Mouse (Mus musculus): ENCODE measurements around the gene Shisa9.

Shisa9 gene

DNA sequence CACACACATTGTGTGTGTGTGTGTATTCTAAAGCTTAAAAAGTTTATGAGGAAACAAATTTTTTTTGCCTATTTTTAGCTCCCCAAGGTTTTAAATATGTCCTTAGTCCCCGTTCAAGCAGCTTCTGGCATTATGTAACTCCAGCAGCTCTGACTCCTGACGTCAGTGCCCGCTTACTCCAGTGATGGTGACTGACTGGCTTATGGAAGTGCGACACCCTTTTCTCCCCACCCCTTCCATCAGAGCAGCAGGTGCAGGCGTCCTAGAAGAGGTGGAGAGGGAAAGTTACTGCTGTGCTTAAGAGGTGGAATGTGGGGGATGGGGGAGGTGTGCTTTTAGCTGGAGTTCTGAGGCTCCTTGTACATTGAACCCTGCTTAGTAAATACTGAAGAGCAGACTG lies 213.7 kb downstream of the Shisa9 start:
- DNase-seq (ENCODE audit: low spot score in 2 of 2) = peak; percentile 16 to 43

DNA sequence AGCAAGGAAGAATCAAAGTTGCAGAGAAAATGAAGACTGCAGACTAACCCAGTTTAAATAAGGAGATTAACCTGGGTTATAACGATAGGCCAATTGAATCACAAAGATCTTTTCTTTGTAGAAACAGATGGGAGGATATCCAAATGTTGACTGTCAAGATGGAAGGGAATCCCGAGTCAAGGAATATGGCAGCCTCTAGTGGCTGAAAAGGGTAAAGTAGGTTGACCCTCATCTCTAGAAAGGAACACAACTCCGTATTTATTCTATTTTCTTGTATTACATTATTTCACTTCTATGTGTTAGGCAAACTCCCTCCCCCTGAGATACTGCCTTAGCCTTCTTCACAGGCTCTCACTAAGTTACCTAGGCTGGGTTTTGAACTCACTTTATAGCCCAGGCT lies 217.3 kb downstream of the Shisa9 start:
- DNase-seq (ENCODE audit: low spot score in 2 of 2) = no peak

DNA sequence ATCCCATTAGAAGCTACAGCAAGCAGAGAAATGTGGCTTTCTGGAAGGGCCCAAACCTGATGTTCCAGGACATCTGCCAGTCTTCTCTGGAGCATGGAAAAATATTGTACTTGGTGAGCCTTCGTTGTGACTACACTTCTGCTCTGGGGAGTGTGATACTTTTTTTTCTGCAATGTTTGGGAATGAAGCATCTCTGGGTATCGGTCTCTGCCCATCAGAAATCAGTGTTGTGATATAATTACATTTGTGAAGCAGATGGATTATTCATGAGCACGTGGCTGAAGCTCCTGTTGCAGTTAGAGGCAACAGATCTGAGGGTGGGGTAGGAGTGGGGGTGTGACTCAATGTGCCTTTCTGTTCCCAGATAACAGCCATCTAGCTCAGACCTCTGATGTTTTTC lies 218.2 kb downstream of the Shisa9 start:
- no peak for DNase-seq (ENCODE audit: low spot score in 2 of 2)

DNA sequence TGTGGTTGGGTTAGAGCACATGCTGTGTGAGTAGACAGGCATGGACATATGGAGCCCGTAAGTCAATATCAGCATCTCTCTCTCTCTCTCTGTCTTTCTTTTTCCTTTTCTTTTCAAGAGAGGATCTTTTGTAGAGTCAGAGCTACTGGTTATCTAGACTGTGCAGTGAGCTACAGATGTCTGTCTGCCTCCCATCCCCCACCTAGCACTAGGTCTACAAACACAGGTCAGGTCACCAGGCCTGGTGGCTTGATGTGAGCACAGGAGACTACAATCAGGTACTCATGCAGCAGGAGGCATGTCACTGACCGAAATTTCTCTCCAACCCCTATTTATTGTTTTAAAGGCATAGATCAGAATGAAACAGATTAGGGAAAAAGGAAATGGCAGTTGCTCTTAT lies 219.1 kb downstream of the Shisa9 start:
- no peak for DNase-seq (ENCODE audit: low spot score in 2 of 2)

DNA sequence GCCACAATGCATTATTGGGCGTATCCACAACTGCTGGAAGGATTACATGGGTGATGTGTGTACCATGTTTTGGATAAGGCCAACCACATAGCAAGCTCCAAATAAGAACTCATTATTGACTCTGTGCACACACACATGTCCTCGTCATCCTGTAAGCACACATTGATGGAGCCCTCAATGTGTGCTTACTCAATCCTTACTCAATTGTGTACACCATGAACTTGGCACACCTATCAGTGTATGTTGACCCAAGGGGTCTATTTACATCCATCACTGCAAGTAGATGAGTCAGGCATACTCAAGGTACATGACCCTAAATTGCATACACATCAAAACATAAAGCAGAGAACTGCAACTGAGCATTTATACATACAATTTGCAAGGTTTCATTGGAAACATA lies 220.5 kb downstream of the Shisa9 start:
- no peak for DNase-seq (ENCODE audit: low spot score in 2 of 2)

DNA sequence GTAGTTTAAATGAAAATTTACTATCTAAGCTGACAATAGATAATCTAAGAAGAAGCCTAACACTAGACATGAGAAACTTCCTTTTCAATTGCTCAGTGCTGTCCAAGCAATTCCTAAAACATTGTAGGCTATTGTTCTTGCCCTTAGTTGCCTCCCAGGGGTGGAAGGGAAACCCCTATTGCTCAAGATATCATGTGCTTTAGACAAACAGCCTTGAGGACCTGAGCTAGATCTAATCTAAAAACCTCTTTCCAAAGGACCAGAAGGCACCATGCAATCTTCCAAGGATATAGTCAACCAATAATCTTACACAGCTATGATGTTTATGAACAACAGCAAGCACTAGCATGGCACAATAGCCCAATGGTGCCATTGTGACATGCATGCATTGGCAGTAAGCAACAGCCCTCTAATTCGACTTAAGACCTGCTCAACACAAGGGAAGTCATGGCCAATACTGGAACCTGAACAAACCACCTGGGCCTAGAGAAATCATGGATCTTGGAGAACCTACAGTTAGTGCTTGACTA lies 222.6 kb downstream of the Shisa9 start:
- DNase-seq (ENCODE audit: low spot score in 2 of 2) = no peak

DNA sequence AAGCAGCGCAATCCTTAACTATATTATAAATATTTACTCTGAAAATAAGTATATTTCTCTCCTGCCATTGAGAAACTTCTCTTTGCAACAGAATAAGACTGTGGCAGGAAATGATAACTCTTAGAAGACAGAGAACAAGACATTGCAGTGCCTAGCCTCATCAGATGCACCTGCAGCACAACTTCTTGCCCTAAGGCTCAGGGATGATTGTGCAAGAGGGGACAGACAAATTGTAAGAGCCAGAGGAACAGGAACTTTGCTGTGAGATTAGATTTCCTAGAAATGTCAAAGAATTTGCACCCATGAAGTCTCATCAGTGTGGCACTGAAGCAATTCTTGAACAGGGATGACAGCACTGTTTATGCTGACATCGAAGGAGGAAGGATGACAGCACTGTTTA lies 223.0 kb downstream of the Shisa9 start:
- DNase-seq (ENCODE audit: low spot score in 2 of 2) = no peak

DNA sequence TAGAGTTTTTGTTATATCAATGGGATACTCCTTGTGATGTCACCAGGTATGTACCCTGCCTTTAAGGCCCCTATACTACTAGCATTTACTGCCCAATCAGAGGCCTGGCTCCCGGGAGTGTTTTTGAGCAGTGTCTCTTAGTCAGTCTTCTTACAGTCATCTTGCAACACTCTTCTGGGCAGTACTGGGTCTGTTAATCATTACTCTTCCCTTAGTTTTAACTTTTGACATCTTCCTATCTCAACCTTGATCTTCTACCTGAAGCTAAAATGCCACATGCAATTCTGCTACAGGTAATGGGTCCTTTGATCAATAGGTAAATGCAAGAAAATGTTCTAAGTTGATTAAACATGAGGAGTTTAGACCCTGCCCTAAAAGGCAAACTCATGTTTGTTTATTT lies 225.4 kb downstream of the Shisa9 start:
- no peak for DNase-seq (ENCODE audit: low spot score in 2 of 2)

DNA sequence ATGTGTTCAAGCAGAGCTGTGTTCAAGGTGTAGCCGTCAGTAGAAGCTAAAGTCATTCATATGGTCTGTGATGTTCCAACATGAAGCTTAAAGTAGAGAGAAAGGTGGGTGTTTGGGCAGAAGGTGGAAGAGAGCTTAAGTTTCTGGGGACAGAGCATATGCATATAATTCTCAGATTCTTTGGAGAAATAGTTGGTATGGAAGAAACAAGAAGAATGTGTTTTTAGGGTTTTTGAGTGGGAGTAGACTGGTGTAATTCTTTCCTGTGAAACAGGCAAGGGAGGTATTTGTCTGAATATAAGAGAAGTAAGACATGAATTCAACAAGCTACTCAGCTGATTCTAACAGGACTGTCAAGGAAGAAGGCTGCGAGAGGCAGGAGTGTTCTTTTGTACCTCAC lies 225.9 kb downstream of the Shisa9 start:
- no peak for DNase-seq (ENCODE audit: low spot score in 2 of 2)

DNA sequence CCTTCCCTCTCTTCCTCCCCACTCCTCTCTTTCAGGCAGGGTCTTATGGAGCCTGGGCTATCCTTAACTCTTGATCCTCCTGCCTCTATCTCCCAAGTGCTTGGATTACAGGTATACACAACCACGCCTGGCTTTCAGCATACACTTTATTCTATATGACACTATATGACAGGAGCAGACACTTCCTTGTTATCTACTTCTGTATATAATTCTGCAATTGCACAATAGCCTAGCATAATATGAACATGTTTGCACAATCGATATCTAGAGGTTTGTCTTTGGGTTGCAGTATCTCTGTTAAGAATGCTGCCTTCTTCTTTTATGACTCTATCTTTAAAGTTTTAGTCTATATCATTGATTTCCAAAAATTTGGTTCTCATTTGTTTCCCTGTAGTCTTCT lies 230.1 kb downstream of the Shisa9 start:
- no peak for DNase-seq (ENCODE audit: low spot score in 2 of 2)

DNA sequence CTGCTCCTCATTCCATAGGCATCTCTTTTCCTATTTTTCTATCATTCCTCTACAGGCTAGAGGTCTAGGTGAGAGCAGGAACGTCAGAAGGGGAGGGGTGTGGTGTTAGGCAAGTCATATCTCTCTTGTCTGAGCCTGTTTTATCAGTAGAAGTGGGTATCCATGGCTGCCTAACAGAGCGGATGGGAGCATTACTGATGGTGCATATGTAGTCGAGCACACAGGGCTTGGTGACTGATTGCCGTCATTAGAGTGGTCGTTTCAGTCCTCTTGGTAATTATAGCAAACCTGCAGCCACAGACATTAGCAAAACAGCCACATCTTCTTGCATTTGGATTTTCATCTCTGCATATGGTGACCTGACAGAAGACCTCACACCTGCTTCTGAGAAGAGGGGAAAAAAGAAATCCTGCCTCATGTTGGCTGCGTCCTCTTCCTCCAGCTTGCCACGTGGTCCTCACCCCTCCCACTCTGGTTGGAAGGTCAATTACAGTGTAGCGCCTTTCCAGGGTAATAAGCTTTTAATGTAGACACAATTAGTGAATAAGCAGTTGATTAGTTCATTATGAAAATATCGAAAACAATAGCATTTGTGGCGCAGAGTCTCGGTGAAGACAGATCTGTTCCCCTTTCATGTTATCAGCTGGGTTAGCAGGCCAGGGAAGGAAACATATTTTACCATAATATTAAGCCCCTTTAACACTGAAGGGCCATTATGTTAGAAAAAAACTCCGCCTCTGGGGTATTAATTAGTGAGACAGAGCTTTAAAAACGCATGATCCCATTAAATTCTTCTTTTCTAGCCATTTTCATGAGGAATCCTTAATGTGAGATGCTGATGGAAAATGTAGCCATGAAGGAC lies 233.6 kb downstream of the Shisa9 start:
- no peak for DNase-seq (ENCODE audit: low spot score in 2 of 2)

DNA sequence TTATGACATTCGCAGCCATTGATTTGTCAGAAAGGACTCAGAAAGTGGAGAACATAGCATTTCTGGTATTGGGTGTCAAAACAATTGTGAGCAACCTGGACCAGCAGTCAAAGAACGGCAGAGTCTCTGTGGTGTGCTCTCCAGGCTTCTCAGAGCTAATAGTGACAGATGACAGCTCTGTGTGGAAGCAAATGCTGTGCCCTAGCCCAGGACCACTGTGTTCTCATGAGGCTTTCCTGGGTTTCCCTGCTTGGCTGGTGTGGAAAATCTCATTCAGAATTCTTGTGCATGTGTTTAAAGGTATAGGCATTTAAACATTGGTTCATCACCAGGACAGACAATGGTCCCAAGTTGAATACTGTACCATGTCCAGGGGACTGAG lies 234.2 kb downstream of the Shisa9 start:
- DNase-seq (ENCODE audit: low spot score in 2 of 2) = no peak

DNA sequence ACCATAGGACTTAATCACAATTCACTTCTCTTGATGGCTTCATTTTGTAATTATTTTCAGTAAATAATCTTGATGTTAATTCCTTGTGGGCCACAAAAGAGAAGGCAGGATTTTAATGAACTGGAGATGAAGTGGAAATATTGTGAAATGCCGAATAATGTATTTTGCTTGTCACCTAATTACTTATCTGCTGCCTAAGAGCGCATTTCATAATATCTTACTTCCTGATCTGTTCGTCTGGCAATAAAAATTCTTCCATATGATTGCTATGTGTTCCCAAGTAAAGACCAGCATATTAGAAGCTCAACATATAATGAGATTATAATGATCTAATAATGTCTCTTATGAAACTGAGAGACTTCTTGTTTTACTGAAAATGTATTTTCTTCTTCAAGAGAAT lies 235.9 kb downstream of the Shisa9 start:
- no peak for DNase-seq (ENCODE audit: low spot score in 2 of 2)

DNA sequence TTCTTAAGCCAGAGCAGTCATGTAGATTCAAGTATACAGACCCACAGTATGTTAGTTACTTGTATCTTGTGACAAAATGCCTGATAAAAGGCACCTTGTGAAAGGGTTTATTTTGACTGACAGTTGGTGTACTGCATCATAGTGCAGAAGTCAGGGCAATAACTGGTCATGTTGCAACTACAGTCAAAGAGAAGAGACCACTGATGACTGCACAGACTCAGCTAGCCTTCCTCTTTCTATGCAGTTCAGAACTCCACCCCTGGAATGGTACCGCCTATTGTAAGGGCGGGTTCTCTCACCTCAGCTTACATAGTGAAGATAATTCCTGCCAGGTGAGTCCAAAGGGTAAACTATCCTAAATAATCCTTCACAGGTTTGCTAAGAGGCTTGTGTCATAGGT lies 239.6 kb downstream of the Shisa9 start:
- DNase-seq (ENCODE audit: low spot score in 2 of 2) = no peak

DNA sequence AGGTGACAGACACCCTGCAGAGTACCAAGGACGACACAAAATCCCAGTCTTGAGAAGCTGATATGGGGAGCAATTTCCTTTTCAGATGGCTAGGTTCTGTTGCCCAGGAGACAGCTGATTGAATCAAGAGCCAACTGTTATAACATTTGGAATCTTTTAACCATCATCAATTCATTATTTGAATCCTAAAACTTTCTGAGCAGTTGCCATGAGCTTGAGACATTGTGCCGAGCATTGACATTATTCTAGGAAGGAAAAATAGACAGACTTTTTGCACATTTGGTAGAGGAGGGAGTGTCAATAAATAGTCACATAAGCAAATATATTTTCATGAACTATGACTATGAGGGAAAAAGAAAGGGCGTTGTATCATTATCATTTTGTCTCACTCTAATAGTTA lies 243.0 kb downstream of the Shisa9 start:
- DNase-seq (ENCODE audit: low spot score in 2 of 2) = no peak

DNA sequence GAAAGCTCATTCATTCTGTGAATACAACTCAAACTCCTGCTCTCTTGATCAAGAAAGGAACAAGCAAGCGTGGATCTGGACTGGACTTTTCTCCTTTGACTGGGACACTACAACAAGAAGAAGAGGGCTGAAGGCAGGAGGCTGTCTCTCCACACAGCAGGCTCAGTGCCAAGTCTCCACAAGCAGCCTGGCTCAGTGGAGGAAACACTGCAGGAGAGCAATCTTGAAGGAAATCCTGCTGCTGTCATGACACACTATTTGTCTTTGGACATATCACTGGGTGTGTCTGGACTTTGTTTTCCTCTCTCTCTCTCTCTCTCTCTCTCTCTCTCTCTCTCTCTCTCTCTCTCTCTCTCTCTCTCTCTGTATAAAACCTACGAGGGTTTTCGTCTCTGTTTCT lies 249.4 kb downstream of the Shisa9 start:
- DNase-seq (ENCODE audit: low spot score in 2 of 2) = peak in 1 of 2 experiments; percentile 11

DNA sequence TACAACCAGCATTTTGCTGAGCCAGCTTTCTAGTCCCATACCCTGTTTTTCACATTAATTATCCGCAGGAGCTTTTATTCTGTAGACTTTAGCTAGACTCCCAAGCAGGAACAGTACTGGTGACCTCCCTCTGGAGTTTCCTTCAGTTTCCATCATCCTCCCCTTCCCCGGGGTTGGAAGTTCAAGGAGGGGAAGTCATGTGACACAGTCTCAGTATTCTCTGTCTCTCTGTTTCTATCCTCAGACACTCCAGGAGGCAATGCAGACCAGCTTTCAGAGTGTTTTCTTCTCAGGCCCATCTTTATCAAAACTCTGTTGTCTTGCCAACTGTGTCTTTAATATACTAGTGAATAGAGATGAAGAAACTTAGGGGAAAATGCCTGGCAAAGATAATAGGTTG lies 250.4 kb downstream of the Shisa9 start:
- DNase-seq (ENCODE audit: low spot score in 2 of 2) = no peak

DNA sequence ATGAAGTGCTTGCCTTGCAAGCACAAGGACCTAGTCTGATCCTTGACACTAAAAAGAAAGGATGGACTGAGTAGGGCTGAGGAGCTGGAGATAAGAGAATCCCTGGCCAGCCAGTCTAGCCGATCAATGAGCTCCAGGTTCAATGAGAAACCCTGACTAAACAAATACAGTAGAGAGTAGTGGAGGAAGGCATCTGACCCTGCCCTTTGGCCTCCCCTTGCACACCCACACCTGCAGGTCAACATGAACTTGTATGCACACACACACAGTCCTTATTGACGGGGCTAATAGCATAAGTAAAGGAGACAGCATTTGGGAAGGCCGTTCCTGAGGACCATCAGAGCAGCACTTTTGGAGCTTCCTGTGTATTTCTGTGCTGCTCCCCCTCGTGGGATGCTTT lies 254.7 kb downstream of the Shisa9 start:
- no peak for DNase-seq (ENCODE audit: low spot score in 2 of 2)

DNA sequence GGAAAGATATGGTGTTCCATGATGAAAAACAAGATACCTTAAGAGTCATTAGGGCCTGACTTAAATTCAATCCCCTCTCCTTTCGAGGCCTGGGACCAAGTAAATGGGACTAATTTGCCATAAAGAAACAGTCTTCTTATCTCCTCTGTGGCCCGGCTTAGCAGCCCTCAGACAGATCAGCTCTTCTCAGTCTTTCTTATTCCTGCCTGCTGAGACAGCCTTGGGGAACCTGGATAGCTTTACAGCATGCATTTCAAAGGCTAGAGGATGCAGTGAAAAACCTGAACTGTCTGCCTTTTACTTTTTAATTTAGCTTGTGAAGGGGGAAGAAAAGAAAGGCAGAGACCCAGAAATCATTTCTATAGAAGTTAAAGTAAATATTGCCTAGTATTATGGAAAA lies 275.4 kb downstream of the Shisa9 start:
- DNase-seq (ENCODE audit: low spot score in 2 of 2) = no peak

DNA sequence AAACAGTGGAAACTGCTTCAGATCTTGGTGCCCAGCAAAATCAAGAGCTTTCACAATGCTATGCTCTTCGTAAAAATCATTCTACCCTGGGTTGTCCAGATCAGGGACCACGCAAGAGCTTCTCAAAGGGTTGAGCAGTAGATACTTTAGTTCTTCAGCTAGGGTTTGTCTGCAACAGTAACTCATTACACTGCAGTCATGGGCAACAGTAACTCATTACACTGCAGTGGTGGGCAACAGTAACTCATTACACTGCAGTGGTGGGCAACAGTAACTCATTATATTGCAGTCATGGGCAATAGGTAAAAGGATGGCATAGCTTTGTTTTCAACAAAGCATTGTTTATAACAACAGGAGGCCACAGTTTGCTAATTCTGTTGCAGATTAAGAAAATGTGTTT lies 281.9 kb downstream of the Shisa9 start:
- DNase-seq (ENCODE audit: low spot score in 2 of 2) = no peak

DNA sequence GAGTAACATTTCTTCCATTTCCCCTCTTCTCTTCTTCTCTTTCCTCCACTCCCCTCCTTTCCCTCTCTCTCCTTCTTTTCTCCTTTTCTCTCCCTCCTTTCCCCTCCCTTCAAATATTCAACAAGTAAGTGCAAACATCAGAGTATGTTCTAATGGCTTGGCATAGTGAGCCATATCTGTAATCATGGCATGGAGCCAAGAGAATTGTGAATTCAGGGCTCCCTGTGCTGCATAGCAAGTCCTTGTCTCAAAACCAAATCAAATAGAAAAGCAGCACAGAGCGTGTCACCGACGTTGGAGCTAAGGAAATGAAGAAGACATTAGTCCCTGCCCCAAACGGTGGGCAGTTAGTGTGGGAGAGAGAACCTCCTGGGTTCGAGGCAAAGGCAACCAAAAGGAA lies 316.6 kb downstream of the Shisa9 start:
- no peak for DNase-seq (ENCODE audit: low spot score in 2 of 2)

DNA sequence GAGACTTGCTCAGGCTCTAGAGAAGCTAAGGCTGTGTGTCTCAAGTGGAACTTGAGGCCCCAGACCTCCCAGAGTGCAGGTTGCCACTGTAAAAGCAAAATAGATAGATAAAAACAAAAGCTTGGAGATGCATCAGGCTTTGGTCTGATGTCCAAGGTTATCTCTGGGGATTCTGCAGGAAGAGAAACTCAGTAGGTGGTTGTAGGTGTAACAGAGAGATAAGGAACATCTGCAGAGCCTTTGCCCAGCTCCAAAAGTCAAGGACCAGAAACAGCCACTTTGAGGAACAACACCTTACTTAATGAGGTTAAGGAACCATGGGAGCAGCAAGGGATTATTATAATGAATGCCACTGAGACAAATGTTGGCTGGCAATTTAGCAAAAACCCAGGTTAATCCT lies 319.5 kb downstream of the Shisa9 start:
- no peak for DNase-seq (ENCODE audit: low spot score in 2 of 2)

DNA sequence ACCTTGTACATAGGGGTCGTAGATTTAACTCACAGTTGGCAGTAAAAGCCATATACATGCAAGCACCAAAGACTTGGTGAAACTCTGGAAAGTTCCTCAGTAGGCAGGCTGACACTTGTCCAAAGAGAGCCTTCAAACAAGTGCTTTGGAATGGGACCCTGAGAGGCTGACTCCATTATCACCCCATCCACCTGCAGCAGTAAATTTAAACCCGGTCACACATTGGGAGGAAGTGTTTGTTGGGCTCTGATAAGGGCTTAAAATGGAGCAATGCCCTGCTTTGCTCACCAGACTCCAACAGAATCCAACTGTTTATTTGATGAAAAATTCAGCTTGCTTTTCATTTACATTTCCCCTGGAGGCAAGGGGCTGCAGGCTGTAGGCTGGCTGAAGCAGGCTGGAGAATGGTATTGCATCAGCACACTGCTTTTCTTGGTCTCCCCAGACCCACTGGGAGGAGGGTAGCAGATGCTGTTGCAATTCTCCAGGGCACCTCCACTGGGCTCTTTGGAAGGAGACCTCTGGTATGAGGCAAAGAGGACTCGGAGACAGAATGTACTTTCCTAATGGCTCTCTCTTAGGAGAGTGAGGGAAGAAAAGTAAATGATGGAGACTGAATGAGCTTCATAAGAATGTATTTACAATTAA lies 323.5 kb downstream of the Shisa9 start:
- no peak for DNase-seq (ENCODE audit: low spot score in 2 of 2)
